Mouse (Mus musculus) frontal cortex, postnatal 36 days (tissue): ENCODE measurements around the gene Trp53i13.

Experiments used
- DNase-seq, 2 experiments: peaks; one replicate each; pipeline ENCODE4 v3.0.0; 2022; ENCODE audit warnings: low spot score in 2 of 2

Gene Trp53i13

GRCm38 (mm10) chr11:77492311-77492871 is 23.4 kb downstream of the Trp53i13 start:
- no peak for DNase-seq

- DNase-seq: peak; percentile 73 to 80
These were observed 24.1 kb downstream of the Trp53i13 start for GRCm38 (mm10) chr11:77491502-77492291.

GRCm38 (mm10) chr11:77491123-77491501 is 24.7 kb downstream of the Trp53i13 start:
- peak; percentile 91 to 92 for DNase-seq

GRCm38 (mm10) chr11:77490451-77490850 is 25.3 kb downstream of the Trp53i13 start:
- no peak for DNase-seq

GRCm38 (mm10) chr11:77489591-77490235 is 26.1 kb downstream of the Trp53i13 start, which contains the start of gene Ankrd13b:
Gene Ankrd13b, minus strand, starts transcription at chr11:77489678.
- peak; percentile 82 to 85 for DNase-seq

GRCm38 (mm10) chr11:77488771-77489581 is 26.8 kb downstream of the Trp53i13 start:
- no peak for DNase-seq

GRCm38 (mm10) chr11:77486798-77487197 is 29.0 kb downstream of the Trp53i13 start:
- DNase-seq: no peak

GRCm38 (mm10) chr11:77485229-77485628 is 30.6 kb downstream of the Trp53i13 start:
- DNase-seq: no peak

GRCm38 (mm10) chr11:77483510-77484255 is 32.1 kb downstream of the Trp53i13 start:
- DNase-seq: no peak

- no peak for DNase-seq
These were observed 32.7 kb downstream of the Trp53i13 start for GRCm38 (mm10) chr11:77483043-77483442.

GRCm38 (mm10) chr11:77476895-77477294 is 38.9 kb downstream of the Trp53i13 start:
- no peak for DNase-seq

GRCm38 (mm10) chr11:77476216-77476615 is 39.6 kb downstream of the Trp53i13 start:
- DNase-seq: no peak

- no peak for DNase-seq
These were observed 43.0 kb downstream of the Trp53i13 start for GRCm38 (mm10) chr11:77472775-77473174.

GRCm38 (mm10) chr11:77471407-77471806 is 44.4 kb downstream of the Trp53i13 start:
- no peak for DNase-seq

- DNase-seq: no peak
These were observed 47.4 kb downstream of the Trp53i13 start for GRCm38 (mm10) chr11:77468397-77468796.

GRCm38 (mm10) chr11:77467784-77468183 is 48.0 kb downstream of the Trp53i13 start:
- peak in 1 of 2 experiments; percentile 80 for DNase-seq

- peak in 1 of 2 experiments; percentile 68 for DNase-seq
These were observed 48.6 kb downstream of the Trp53i13 start for GRCm38 (mm10) chr11:77467157-77467556.

- no peak for DNase-seq
These were observed 49.2 kb downstream of the Trp53i13 start for GRCm38 (mm10) chr11:77466544-77466943.

- DNase-seq: no peak
These were observed 50.7 kb downstream of the Trp53i13 start for GRCm38 (mm10) chr11:77465111-77465510.

- no peak for DNase-seq
These were observed 51.1 kb downstream of the Trp53i13 start for GRCm38 (mm10) chr11:77464684-77465083.

GRCm38 (mm10) chr11:77463786-77464185 is 52.0 kb downstream of the Trp53i13 start:
- no peak for DNase-seq
